Mouse (Mus musculus): ENCODE results near the gene Gm6993. TPM values are rescaled to one million over a fixed set of nuclear protein-coding genes. Genes with fewer than 3 reads are reported as not detected.

Gene Gm6993
- polyA plus RNA-seq, 1 experiment from 2014 or later = not detected

- ATAC-seq (ENCODE audit: low FRiP score, low TSS enrichment) (no peak), DNase-seq (ENCODE audit: low spot score) (no peak)
- TF ChIP-seq EP300 (optimal IDR thresholded peaks at IDR 0.05) = no peak
- TF ChIP-seq CTCF (IDR thresholded peaks at IDR 0.05; ENCODE audit: low read depth) = no peak
- H3K9me3 ChIP-seq (ENCODE audit: control insufficient read depth, low read length) = no peaks in the 10 kb centered on the region
- H3K4me2 ChIP-seq (replicated peaks; ENCODE audit: low read depth) = no peak overlapping the region
- peaks cover 2% of the 10 kb centered on the region; the same call in 1 of the 2 replicates for H3K4me1 ChIP-seq (replicated peaks; ENCODE audit: control insufficient read depth, insufficient read depth)
- H3K4me3 ChIP-seq (ENCODE audit: low read depth, low read length) = no peak overlapping the region
- WGBS = 62% methylated on average over 5 of the region's 5 CpGs
- H3K27ac ChIP-seq (replicated peaks) = no peak overlapping the region
- no peak overlapping the region for H3K9ac ChIP-seq (ENCODE audit: low read length)
- peaks cover 23% of the 10 kb centered on the region for H3K36me3 ChIP-seq (ENCODE audit: control insufficient read depth, insufficient read depth, low read length)
- H3K27me3 ChIP-seq (ENCODE audit: control insufficient read depth, insufficient read depth, low read length) = no peaks in the 10 kb centered on the region
Measured at GRCm38 (mm10) chr12:31282241-31282640, 41.7 kb downstream of the Gm6993 start.

GRCm38 (mm10) chr12:31283131-31283530 lies 42.6 kb downstream of the Gm6993 start:
- no peak overlapping the region for H3K27ac ChIP-seq (replicated peaks)
- WGBS = 52% methylated on average over 4 of the region's 4 CpGs
- no peaks in the 10 kb centered on the region for H3K9me3 ChIP-seq (ENCODE audit: control insufficient read depth, low read length)
- H3K27me3 ChIP-seq (ENCODE audit: control insufficient read depth, insufficient read depth, low read length) = no peaks in the 10 kb centered on the region
- H3K4me2 ChIP-seq (replicated peaks; ENCODE audit: low read depth) = no peak overlapping the region
- DNase-seq (ENCODE audit: low spot score) = no peak
- H3K4me1 ChIP-seq (replicated peaks; ENCODE audit: control insufficient read depth, insufficient read depth) = peaks cover 2% of the 10 kb centered on the region; the same call in 1 of the 2 replicates
- ATAC-seq (ENCODE audit: low FRiP score, low TSS enrichment) = no peak
- TF ChIP-seq CTCF (IDR thresholded peaks at IDR 0.05; ENCODE audit: low read depth) (no peak), EP300 (optimal IDR thresholded peaks at IDR 0.05) (no peak)
- no peak overlapping the region for H3K9ac ChIP-seq (ENCODE audit: low read length)
- H3K36me3 ChIP-seq (ENCODE audit: control insufficient read depth, insufficient read depth, low read length) = peaks cover 24% of the 10 kb centered on the region
- H3K4me3 ChIP-seq (ENCODE audit: low read depth, low read length) = no peak overlapping the region

- Histone ChIP-seq H3K4me2 (replicated peaks; ENCODE audit: low read depth) (no peak overlapping the region), H3K9ac (ENCODE audit: low read length) (no peak overlapping the region), H3K27me3 (ENCODE audit: control insufficient read depth, insufficient read depth, low read length) (no peaks in the 10 kb centered on the region), H3K27ac (replicated peaks) (no peak overlapping the region), H3K36me3 (ENCODE audit: control insufficient read depth, insufficient read depth, low read length) (peaks cover 22% of the 10 kb centered on the region), H3K4me1 (replicated peaks; ENCODE audit: control insufficient read depth, insufficient read depth) (peaks cover 2% of the 10 kb centered on the region; the same call in 1 of the 2 replicates), H3K9me3 (ENCODE audit: control insufficient read depth, low read length) (no peaks in the 10 kb centered on the region), H3K4me3 (ENCODE audit: low read depth, low read length) (no peak overlapping the region)
- TF ChIP-seq EP300 (optimal IDR thresholded peaks at IDR 0.05) (no peak), CTCF (IDR thresholded peaks at IDR 0.05; ENCODE audit: low read depth) (no peak)
- ATAC-seq (ENCODE audit: low FRiP score, low TSS enrichment) (no peak), DNase-seq (ENCODE audit: low spot score) (no peak)
- 41% methylated on average over 4 of the region's 4 CpGs for WGBS
Measured at GRCm38 (mm10) chr12:31283617-31284136, 43.1 kb downstream of the Gm6993 start.

GRCm38 (mm10) chr12:31289046-31289445 lies 48.5 kb downstream of the Gm6993 start:
- peaks cover 1% of the 10 kb centered on the region for H3K4me1 ChIP-seq (replicated peaks; ENCODE audit: control insufficient read depth, insufficient read depth)
- WGBS = 77% methylated on average over 10 of the region's 10 CpGs
- no peak overlapping the region for H3K9ac ChIP-seq (ENCODE audit: low read length)
- no peak overlapping the region for H3K4me3 ChIP-seq (ENCODE audit: low read depth, low read length)
- TF ChIP-seq CTCF (IDR thresholded peaks at IDR 0.05; ENCODE audit: low read depth) (no peak), EP300 (optimal IDR thresholded peaks at IDR 0.05) (no peak)
- ATAC-seq (ENCODE audit: low FRiP score, low TSS enrichment) = no peak
- H3K27ac ChIP-seq (replicated peaks) = no peak overlapping the region
- H3K4me2 ChIP-seq (replicated peaks; ENCODE audit: low read depth) = no peak overlapping the region
- DNase-seq (ENCODE audit: low spot score) = no peak
- no peaks in the 10 kb centered on the region for H3K27me3 ChIP-seq (ENCODE audit: control insufficient read depth, insufficient read depth, low read length)
- H3K36me3 ChIP-seq (ENCODE audit: control insufficient read depth, insufficient read depth, low read length) = peaks cover 26% of the 10 kb centered on the region
- 0 out of 2 replicates have a peak, but pooled peaks cover 3% of the 10 kb centered on the region for H3K9me3 ChIP-seq (ENCODE audit: control insufficient read depth, low read length)

Other genes with a start within 250 kb of the Gm6993 start
- 9.1 and 9.5 TPM in 2 replicates for gene Fam110c, start 166.9 kb upstream of the Gm6993 start, polyA plus RNA-seq (2015; fragmentation: Nextera tagmentation; extraction: Ambion mirVana)
- 30.6 and 31.7 TPM in 2 replicates for gene Lamb1, start 24.5 kb downstream of the Gm6993 start, polyA plus RNA-seq (2015; fragmentation: Nextera tagmentation; extraction: Ambion mirVana)
- 108 and 112 TPM in 2 replicates for gene Dld, start 110.7 kb downstream of the Gm6993 start, polyA plus RNA-seq (2015; fragmentation: Nextera tagmentation; extraction: Ambion mirVana)
- gene Slc26a3, start 150.1 kb downstream of the Gm6993 start, polyA plus RNA-seq (2015; fragmentation: Nextera tagmentation; extraction: Ambion mirVana) = 0.40 and 0.42 TPM in 2 replicates